Mouse (Mus musculus): ENCODE data around the gene Usp28.
A peak's percentile ranks its signal among the peaks of the same experiment; 100 is the strongest.
"Not testable (repeated sequence)": the region's sequence is repeated elsewhere in the genome, so short reads cannot be mapped to it uniquely, and the experiment has no call there.

Usp28 gene

DNA sequence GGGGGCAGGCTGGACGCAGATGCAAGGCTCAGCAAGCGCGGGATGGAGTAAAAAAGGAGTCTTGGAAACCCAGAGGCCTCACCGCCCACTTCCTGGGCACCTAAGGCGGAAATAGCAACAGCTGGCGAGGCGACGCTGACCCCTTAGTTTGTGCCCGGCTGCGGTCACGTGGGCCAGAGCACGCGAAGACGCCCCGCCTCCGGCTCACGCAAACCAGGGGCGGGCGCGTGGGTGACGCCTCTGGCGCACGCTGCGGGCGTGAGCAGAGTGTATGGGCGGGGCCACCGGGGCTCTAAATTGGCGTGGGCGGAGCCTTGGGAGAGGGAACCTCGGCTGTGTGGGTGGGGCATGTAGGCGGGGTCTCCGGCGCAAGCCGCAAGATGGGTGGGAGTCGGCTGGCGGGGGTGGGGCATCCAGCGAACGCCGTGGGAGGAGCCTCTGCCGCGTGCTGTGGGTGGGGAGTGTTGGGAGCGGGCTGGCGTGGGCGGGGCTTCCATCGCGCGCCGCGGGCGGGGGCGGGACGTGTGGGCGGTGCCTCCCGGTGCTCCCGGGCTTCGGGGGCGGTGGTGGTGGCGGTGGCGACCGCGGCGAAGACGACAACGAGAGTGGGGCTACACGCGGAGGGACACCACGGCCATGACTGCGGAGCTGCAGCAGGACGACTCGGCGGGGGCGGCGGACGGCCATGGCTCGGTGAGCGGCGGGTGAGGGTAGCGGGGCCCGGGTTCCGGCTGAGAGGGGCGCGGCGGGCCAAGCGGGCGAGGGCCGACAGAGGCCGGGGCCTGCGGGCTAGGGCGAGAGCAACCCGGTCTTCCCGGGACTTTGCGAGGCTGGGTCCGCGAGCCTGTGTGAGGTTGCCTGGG lies at the start of gene Usp28:
TSS of gene Usp28 (plus strand) at position 531 of the 863 bp plus-strand sequence.
- DNase-seq = peak; percentile 99

DNA sequence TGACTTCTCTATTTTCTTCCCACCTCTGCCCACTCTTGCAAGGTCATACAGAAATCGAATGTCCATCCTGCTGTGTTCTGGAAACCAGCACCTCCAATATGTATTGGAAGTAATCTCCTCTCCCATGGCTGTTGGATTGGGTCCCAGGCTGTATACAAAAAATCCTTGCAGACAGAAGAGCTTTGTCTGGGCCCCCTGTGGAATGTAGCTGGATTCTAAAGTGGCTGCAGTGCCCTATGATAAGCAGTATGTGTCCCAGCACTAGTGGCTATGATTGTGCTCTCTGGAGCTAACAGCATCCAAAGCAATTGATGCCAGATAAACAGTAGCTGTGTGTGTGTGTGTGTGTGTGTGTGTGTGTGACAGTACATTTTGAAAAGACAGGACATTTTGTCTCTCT lies 42.8 kb upstream of the Usp28 start:
- no peak for DNase-seq

DNA sequence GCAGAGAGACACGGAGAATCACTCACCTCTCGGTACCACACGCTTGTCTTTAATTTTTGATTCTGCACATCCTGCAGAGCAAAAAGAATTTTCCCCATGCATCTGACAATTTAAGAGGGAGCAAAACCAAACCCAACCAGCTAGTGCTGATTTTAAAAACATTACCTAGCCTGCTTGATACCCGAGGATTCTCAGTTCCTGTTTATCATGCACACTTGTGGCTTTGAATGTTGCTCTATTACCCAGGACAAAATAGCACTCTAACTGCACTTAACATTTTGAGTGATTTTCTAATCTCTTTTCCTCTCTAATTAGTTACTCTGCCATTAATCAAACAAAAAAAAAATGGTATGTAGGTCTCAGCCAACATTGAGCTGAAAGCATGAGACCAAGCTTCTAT lies 37.6 kb upstream of the Usp28 start:
- DNase-seq = no peak

DNA sequence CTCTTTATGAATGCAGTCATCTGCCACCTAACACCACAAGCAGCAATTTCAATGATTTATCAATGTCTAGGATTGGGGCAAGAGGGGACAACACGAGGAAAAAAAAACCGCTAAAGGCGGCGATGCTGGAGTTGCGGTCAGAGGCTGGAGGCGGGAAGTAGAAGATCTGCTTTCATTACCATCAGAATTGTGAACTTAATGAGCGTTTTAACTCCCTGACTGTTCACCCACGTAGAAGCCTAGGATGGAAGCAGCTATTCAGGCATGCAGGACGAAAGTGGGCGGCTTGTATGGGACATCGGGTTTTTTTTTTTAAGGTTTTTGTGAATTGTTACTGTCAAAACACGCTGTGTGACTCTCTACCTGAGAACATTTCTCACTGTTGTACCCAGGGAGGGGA lies 23.9 kb upstream of the Usp28 start:
- DNase-seq = no peak

DNA sequence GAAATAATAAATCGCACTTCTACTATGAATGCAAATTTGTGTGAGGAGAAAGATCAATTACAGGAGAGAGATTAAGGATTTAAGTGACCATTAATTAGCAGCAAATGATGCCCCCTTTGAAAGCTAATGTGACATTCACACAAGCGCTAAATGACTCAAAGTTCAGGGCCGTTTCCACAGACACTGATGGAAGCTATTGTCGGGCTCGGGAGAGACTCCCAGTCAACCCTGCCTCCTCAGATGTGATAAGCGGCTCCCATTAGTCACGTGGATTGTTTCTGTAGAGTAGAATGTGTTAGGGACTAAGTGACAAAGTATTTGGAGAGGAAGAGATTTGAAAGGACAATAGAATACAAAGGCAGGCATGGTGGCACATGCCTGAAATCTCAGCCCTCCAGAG lies 23.0 kb upstream of the Usp28 start:
- DNase-seq = no peak

DNA sequence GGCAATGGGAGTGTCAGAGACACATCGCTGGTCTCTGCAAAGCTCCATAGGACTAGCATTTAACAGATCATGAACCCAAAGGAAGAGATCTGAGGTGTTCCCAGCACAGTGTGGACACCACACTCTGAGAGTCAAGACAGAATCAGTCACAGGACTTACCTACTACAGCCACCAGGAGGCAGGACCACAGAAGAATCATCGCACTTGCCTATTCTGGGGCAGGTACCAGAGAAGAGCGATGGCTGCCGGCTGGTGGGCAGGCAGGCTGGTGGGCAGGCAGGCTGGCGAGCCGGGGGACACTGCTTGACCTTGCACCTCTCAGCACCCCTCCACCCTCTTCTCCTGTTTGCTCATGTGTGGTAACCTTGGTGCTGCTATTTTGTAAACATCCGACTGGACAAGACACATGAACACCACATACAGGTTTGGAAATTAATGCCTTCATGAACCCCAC lies 20.6 kb upstream of the Usp28 start, which contains the start of gene Htr3b:
TSS of gene Htr3b (minus strand) at position 404 of the 454 bp plus-strand sequence.
- no peak for DNase-seq

DNA sequence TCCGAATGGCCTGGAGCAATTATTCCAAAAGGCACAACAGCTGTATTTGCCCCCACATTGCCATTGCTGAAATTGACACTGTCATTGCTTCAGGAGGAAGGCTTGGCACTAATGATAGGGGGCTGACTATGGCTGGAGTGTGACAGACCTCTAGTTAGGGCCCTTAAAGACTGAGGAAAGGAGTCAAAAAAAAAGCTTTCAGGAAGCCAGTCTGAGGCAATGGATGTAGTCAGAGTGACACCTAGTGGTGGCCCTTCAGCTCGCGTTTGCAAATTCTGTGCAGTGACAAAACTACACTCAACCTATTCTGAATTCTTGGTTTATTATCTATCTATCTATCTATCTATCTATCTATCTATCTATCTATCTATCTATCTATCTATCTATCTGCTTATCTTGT lies 12.7 kb upstream of the Usp28 start:
- peak; percentile 39 for DNase-seq

DNA sequence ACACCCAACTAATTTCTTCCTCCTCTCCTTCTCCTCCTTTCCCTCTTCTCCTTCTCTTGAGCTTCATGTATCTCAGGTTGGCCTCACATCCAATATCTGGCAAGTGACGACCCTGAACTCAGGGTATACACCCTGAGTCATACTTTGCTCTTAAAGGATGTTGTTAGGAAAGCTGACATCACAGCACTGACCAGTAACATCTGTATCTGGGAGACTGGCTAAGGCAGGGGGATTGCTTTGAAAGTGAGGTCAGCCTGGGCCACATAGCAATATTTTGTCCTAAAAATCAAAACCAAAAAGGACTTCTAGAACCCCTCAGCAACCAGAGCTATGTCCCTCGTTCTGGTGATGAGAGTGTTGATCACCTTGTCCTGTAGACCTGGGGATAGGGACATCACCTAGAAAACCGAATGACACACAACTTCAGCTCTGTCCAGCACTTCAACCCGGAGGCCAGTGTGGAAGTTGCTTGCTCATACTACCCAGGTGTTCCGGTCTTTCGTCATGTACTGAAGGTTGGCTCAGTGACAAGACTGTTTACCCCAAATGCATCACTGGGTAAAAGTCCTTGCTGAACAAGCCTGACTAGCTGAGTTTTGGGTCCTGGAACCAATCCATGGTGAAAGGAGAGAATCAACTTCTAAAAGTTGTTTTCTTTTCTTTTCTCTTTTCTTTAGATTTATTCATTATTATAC lies 8.4 kb upstream of the Usp28 start:
- no peak for DNase-seq

DNA sequence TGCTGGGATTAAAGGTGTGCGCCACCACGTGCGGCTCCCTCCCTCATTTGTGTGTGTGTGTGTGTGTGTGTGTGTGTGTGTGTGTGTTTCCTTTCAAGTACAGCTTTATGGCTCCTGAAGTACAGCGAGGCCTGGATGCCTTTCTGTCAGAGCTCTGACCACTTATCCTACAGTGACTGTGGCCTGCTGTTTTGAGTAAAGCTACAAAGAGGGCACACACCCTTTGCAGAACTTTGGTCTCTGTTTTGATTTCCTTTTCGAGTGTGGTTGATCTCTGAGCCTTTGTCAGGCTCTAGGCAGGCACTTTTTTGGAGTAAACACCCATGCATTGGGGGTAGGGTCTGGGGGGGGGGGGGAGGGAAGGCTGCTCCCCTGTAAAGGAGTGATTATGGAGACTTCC lies 4.8 kb upstream of the Usp28 start:
- no peak for DNase-seq

DNA sequence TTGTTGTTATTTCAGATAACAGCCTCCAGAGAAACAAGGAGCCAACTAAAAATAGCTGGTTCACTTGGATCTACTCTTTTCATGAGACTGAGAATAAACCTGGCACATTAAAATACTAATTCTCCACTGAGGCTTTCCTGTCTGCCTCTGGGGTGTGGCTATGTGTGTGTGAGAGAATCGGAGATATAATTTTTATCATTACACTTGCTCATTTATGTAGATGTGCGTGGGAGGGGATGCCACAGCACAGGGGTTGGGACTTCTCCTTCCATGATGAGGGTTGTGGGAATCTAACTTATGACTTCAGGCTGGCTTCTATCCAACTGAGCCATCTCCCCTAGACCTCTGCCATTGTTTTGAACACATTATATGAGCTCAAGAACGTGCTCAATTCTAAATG lies 4.4 kb upstream of the Usp28 start:
- DNase-seq = no peak

DNA sequence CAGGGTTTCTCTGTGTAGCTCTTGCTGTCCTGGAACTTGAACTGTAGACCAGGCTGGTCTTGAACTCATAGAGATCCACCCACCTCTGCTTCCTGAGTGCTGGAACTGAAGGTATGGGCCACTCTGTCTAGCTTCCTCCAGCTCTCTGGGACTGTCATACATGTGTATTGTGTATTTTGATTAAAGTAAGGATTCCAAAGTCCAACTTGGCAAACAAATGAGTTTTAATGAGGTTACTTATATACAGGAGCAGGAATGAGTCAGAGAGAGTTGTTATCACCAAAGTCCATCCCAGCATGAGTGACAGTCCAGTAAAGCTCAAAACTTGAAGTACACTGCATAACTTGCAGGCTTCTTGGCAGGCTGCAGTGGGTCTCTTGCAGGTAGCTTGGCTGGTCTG lies 3.3 kb upstream of the Usp28 start:
- DNase-seq = no peak

DNA sequence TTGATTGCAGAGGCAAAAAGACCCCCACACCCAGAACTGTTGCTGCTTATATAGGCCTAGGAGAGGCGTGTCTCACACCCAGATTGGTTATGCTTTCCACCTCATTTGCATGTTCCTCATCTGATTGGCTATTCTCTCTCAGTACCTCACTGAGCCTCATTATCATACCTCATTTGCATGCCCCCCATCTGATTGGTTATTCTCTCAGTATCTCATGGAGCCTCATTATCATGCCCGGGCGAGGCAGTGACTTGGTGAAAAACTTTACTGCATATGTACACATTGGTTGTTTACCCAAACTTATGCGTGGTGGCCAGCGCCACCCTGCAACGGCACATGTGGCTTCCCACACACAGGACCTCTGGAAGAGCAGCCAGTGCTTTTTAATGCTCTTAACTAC lies 1.4 kb upstream of the Usp28 start:
- not testable (repeated sequence) for DNase-seq

DNA sequence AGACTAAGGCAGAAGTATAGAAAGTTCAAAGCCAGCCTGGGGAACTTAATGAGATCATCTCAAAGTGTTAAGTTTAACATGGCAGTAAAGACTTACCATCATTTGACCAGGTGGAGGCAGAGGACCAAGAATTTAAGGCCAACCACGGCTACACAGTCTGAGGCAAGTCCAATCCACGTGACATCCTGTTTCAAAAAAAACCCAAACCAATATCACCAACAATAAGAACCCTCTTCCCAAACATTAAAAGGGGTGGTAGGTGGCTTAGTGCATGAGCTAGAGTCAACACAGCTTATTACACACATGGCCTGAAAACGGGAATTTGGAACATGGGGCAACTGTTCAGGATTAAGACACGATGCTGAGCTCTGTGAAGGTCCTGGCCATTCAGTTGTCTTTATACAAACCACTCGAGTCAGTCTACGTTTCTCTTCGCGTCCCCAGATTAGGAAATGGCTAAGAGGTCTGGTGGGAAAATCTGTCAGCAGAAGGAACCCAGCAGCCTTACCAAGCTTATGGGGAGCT lies 793 bp upstream of the Usp28 start:
- no peak for DNase-seq

DNA sequence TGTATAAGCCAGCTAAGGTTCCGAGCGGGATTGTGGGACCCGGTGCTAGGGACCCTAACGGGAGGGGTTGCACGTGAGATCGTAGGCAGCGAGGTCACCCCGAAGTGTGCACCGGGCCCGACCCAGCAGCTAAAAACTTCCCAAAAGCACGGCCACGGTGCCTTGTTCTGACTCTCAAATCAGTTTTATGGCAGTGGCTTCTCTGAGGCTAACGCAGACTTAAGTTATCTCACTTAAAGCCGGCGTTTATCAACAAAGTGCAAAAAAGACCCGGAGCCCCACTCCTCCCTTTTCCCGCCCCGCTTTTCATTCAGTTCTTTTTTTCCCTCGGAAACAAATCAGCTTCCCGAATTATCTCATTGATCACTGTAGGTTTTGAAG lies 523 bp downstream of the Usp28 start:
- DNase-seq = no peak

DNA sequence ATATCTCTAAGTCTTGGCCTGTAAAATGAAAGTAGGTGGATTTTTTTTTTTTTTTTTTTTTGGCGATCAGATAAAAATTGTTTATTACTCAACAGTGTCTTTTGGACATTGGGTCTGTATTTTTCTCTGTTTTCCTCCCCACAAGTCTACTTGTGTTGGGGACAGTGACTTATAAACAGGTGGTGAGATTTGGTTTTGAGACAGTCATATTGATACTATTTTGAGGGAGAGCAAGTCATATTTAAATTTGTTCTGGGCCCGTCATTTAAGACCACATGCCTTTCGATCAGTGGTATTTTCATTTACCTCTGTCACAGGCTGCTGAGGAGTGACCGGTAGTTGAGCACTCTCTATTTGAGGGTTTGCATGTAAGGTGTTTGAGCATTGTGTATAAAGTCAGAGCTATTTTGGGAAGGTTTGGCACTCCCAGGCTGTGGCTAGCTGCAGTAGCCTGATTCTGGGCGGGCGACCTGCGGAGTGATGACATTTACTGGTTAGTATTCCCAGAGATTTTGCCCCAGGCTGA lies 1.5 kb downstream of the Usp28 start:
- DNase-seq = no peak

DNA sequence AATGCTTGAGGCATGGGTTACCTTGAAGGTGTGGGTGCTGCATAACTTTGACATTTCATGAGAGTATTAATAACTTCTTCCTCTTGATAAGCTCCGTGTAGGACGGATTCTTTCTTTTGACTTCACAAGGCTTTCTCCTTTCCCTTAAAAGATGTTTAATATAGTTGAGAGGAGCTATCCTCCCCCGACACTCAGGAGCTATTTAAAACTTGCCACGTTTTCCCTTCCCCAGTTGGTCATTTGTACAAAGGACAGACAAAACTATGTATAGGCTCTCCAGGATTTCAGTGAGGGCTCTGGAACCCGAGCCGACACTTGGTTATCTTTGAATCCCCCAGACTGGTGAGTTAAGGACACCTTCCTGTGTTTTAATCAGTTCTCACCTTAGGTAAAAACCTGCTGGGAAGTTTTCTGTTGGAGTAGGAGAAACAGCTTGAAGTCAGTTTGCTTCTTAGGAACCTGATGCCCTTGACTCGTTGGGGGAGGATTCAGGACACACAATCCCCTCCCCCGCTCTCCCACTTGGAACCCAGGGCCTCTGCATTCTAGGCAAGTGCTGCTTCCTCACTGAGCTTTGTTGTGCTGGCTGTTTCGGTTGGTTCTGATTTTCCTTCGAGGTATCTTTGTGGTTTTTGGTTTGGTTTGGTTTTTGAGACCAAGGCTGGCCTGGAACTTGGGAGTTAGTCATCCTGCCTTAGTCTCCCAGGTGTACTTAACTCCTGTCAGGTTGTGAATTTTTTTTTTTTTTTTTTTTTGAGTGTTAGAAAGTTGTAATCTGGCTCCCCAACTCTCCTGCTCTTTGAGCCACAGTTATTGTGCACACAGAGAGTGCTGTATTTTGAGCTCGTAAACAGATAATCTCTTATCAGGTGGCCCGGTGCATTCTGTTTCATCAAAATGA lies 2.3 kb downstream of the Usp28 start:
- DNase-seq = no peak

DNA sequence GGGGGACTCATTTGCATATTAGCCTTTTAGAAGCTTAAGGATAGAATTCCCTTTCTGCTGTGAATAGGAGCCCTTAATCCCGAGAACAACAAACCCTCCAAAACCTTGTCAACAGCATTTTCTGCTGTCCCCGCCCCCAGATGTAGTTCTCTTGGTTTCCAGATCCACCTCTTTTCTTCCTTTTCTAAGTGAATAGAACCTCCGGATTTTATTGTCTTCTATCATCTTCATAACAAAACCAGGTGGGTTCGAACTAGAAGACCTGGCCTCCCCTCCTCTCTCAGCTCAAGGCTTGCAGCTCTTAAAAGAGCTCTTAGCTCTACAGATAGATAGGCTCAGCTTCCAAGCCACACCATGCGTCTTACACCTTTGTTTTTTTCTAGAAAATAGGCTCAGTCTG lies 6.5 kb downstream of the Usp28 start:
- DNase-seq = no peak

DNA sequence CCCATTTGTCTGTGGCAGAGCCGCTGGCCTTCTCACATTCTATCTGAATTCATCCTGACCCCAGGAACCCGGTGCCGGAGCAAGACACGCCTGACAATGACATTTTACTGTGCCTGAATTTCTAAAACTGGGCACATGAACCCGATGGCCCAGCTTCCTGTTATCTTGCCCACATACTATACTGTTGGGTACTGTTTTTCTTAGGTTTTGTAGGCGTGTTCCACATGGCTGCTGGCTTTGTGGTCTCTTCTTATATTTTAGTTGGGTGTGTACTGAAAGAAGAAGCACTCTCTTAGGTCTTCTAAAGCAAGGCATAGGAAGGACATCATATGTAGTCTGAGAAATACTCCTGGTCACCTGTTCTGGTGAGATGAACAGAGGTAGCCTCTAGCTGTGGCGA lies 9.6 kb downstream of the Usp28 start:
- no peak for DNase-seq

DNA sequence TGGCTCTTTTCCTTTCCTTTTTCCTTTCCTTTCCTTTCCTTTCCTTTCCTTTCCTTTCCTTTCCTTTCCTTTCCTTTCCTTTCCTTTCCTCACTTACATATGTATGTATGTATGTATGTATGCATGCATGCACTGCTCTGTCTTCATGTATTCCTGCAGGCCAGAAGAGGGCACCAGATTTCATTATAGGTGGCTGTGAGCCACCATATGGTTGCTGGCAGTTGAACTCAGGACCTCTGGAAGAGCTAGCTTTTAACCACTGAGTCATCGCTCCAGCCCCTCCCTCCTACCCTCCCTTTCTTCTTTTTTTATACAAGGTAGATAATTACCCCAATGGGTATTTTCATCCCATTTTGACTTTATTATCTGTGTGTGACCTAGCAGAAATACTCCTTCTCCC lies 10.6 kb downstream of the Usp28 start:
- no peak for DNase-seq

DNA sequence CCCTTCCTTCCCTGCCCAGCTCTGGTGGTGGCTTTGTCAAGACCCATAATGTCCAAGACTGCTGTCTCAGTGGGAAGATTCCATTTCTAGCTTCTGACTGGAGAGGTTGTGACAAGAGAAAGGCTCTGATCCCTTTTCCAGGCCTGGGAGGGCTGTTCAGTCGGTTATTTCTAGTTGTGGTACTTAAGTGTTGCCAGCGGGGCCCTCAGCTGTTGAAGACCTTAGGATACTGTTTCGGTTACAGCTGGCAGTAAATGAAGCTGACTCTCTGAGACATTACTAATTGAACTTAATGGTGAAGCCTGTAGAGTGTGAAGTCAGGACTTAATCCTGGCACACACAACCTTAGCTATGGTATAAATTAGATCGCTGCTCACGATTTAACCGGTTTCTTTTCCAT lies 14.1 kb downstream of the Usp28 start:
- DNase-seq = no peak

DNA sequence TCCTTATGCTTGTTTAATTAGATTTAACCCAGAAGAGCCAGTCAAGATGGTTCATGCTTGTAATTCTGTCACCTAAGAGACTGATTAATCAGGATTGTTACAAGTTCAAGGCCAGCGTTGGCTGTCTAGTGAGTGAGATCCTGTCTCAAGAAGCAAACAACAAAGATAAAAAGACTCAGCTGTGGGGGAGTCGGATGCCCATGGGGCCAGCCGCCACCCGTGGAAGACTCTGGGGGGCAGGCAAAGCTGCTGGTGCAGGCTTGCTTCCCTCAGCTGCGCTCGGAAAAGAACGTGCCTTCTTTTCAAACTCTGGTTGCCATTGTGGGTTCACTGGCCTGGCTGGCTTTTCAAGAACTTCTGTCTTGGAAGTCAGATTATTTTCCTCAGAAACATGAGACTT lies 30.6 kb downstream of the Usp28 start:
- no peak for DNase-seq

DNA sequence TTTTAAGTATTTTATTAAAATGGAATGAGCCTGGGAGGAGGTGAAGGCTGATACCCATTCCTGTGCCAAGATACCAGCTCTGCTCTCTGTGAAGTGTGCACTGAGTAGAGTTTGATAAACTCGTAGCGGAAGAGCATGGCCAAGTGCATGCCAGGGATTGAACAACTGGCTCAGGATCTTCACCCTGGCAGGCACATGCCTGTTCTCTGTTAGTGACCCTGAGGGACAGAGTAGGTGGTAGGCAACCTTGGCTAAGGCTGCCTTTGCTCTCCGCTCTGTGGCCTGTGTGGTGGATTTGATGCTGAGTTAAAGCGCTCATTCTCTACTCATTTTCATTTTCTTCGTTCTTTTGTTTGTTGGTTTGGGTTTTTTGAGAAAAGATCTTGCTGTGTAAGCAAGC lies 36.1 kb downstream of the Usp28 start:
- DNase-seq = no peak

DNA sequence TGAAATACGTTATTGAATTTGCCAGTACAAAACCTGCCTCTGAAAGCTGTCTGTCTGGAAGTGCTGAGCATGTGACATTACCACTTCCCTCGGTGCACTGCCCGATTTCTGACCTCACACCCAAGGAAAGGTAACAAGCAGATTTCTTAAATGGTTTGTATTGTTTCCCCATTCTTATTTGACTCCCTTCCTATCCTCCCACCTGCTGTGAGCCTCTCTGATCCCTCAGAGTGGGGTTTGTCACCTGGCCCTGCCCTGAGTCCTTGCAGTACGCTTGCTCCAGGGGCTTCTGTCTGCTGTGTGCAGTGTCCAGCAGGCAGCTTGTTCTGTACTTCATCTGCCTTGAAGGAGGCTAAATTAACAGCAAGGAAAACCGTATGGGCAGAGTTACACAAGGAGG lies 38.8 kb downstream of the Usp28 start:
- DNase-seq = no peak

Measured in kidney, adult 18-20 months (tissue).